Mouse (Mus musculus): Measurements from ENCODE around the gene A430033K04Rik. TPM values are rescaled to one million over a fixed set of nuclear protein-coding genes. Genes with fewer than 3 reads are reported as not detected.

The A430033K04Rik gene
- polyA plus RNA-seq, 1 experiment from 2014 or later: 8.0 TPM

DNA sequence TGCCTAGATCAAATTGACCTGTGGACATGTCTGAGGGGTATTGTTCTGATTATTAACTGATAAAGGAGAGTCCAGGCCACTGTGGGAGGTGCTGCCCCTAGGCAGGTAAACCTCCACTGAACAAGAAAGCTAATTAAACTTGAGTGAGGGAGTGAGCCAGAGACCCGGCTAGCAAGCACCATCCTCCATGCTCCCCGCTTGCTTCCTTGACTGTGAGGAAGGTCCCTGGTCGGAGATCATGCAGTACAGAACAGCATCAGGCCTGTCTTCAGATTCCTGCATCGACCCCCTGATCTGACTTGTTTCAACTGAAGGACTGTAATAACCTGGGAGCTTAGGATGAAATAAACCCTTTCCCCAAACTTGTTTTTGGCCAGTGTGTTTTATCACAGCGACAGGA, 66.6 kb downstream of the A430033K04Rik start:
- Histone ChIP-seq H3K4me3 (ENCODE audit: low read depth, low read length) (no peak overlapping the region), H3K4me1 (replicated peaks; ENCODE audit: control insufficient read depth, insufficient read depth, low read length) (no peaks in the 10 kb centered on the region), H3K27ac (ENCODE audit: low read depth, low read length) (no peak overlapping the region), H3K9me3 (ENCODE audit: control insufficient read depth, low read length) (no peaks in the 10 kb centered on the region), H3K27me3 (replicated peaks; ENCODE audit: control insufficient read depth, insufficient read depth, low read length) (no peaks in the 10 kb centered on the region), H3K4me2 (no peak overlapping the region), H3K36me3 (ENCODE audit: control insufficient read depth, insufficient read depth, low read length) (no peaks in the 10 kb centered on the region), H3K9ac (ENCODE audit: low read depth, low read length) (no peak overlapping the region)
- no peak for ATAC-seq (replicated peaks; ENCODE audit: low FRiP score)
- WGBS: 69% methylated on average over 5 of the region's 5 CpGs
- DNase-seq (ENCODE audit: low spot score): no peak

DNA sequence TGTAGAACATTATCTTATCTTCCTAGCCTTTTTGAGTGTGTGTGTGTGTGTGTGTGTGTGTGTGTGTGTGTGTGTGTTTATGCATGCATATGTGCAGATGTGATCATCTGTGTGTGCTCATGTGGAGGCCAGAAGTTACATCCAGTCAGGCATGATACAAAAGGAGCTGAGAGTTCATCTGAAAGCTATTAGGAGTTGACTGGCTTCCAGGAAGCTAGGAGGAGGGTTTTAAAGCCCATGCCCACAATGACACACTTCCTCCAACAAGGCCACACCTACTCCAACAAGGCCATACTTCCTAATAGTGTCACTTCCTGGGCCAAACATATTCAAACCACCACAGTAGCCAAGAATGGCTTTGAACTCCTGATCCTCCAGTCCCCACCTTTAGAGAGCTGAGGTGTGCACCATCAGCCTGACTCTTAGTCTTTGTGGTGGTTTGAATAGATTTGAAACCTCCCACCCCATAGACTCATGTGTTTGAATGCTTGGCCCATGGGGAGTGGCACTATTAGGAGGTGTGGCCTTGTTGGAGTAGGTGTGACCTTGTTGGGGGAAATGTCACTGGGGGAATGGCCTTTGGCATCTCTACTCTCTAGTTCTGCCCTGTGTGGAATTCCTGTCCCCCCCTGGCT, 70.4 kb downstream of the A430033K04Rik start:
- Histone ChIP-seq H3K27ac (ENCODE audit: low read depth, low read length) (no peak overlapping the region), H3K4me3 (ENCODE audit: low read depth, low read length) (no peak overlapping the region), H3K9me3 (ENCODE audit: control insufficient read depth, low read length) (no peaks in the 10 kb centered on the region), H3K4me2 (no peak overlapping the region), H3K36me3 (ENCODE audit: control insufficient read depth, insufficient read depth, low read length) (no peaks in the 10 kb centered on the region), H3K27me3 (replicated peaks; ENCODE audit: control insufficient read depth, insufficient read depth, low read length) (no peaks in the 10 kb centered on the region), H3K4me1 (replicated peaks; ENCODE audit: control insufficient read depth, insufficient read depth, low read length) (no peaks in the 10 kb centered on the region), H3K9ac (ENCODE audit: low read depth, low read length) (no peak overlapping the region)
- DNase-seq (ENCODE audit: low spot score) (no peak), ATAC-seq (replicated peaks; ENCODE audit: low FRiP score) (no peak)

DNA sequence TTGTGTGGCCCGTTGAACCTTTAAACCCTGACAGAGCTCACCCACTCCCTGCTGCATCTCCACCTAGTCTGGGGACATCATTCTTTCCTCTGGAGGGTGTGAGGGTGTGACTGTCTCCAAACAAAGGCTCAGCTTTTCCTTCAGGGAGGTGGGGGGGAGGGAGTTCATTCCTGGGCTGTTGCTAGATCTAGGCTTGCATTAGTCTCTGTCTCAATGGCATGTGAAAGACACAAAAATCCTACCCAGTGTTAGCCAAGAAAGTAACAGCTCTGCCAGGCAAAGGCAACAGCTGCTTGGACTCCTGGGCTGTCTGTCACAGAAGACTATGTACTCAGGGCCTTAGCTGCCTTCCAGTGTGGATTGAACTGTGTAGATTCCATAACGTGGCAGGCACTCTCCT, 71.4 kb downstream of the A430033K04Rik start:
- no peak overlapping the region for H3K4me3 ChIP-seq (ENCODE audit: low read depth, low read length)
- no peaks in the 10 kb centered on the region for H3K27me3 ChIP-seq (replicated peaks; ENCODE audit: control insufficient read depth, insufficient read depth, low read length)
- DNase-seq (ENCODE audit: low spot score) (no peak), ATAC-seq (replicated peaks; ENCODE audit: low FRiP score) (no peak)
- H3K4me2 ChIP-seq: no peak overlapping the region
- no peak overlapping the region for H3K27ac ChIP-seq (ENCODE audit: low read depth, low read length)
- WGBS: 64% methylated on average over 2 of the region's 2 CpGs
- H3K36me3 ChIP-seq (ENCODE audit: control insufficient read depth, insufficient read depth, low read length): no peaks in the 10 kb centered on the region
- no peaks in the 10 kb centered on the region for H3K9me3 ChIP-seq (ENCODE audit: control insufficient read depth, low read length)
- H3K9ac ChIP-seq (ENCODE audit: low read depth, low read length): no peak overlapping the region
- no peaks in the 10 kb centered on the region for H3K4me1 ChIP-seq (replicated peaks; ENCODE audit: control insufficient read depth, insufficient read depth, low read length)

DNA sequence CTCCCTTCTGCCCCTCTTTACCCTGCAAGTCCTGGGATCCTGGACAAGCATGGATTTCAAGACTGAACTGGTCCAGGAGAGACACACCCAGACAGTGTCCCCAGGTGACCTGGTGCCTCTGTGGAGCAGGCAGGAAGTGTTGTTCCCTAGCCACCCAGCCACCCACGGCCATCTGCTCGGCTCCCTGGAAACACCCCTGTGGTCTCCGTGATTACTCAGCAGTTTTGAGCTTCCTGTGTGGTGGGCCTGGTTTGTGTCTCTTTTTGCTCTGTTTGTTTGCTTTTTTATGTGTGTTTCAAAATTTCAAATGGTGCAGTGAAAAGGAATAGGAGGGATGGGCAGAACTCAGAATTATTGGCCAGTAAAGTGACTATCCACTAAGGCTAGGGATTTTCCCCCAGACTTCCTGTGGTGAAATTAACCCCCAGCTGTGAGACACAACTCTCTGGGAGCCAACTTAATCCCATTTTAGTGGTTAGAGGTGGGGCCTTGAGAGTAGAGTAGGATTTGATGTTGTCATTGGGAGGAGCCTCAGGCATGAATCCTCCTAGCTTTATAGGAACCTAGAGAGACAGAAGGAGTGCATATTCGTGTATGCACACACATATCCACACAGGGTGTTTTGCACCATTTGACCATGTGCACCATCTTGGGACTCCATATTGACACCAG, 72.0 kb downstream of the A430033K04Rik start:
- Histone ChIP-seq H3K27me3 (replicated peaks; ENCODE audit: control insufficient read depth, insufficient read depth, low read length) (no peaks in the 10 kb centered on the region), H3K4me3 (ENCODE audit: low read depth, low read length) (no peak overlapping the region), H3K9me3 (ENCODE audit: control insufficient read depth, low read length) (no peaks in the 10 kb centered on the region), H3K9ac (ENCODE audit: low read depth, low read length) (no peak overlapping the region), H3K4me2 (no peak overlapping the region), H3K36me3 (ENCODE audit: control insufficient read depth, insufficient read depth, low read length) (no peaks in the 10 kb centered on the region), H3K4me1 (replicated peaks; ENCODE audit: control insufficient read depth, insufficient read depth, low read length) (no peaks in the 10 kb centered on the region), H3K27ac (ENCODE audit: low read depth, low read length) (no peak overlapping the region)
- ATAC-seq (replicated peaks; ENCODE audit: low FRiP score) (no peak), DNase-seq (ENCODE audit: low spot score) (no peak)
- 33% methylated on average over 4 of the region's 4 CpGs for WGBS

DNA sequence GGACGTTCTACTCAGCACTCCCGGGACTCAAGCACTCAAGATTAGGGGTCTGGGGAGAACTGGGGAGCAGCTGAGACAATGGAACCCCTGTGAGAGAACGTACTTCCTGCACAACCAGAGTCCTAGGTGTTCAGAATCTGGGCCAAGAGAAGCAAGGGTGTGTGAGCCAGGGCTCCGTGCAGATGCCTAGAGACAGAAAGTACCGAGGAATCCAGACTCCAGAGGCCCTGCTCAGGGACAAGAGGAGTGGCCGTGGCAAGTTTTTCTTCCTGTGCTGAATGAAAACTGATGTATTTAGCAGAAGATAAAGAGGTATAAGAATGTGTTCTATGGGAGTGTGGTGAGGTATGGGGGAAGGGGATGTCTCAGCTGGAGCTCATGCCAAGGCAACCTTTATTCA, 74.8 kb downstream of the A430033K04Rik start:
- Histone ChIP-seq H3K9ac (ENCODE audit: low read depth, low read length) (no peak overlapping the region), H3K4me2 (no peak overlapping the region), H3K4me1 (replicated peaks; ENCODE audit: control insufficient read depth, insufficient read depth, low read length) (no peaks in the 10 kb centered on the region), H3K36me3 (ENCODE audit: control insufficient read depth, insufficient read depth, low read length) (no peaks in the 10 kb centered on the region), H3K4me3 (ENCODE audit: low read depth, low read length) (no peak overlapping the region), H3K27ac (ENCODE audit: low read depth, low read length) (no peak overlapping the region), H3K27me3 (replicated peaks; ENCODE audit: control insufficient read depth, insufficient read depth, low read length) (no peaks in the 10 kb centered on the region), H3K9me3 (ENCODE audit: control insufficient read depth, low read length) (no peaks in the 10 kb centered on the region)
- WGBS: 69% methylated on average over 6 of the region's 6 CpGs
- DNase-seq (ENCODE audit: low spot score) (no peak), ATAC-seq (replicated peaks; ENCODE audit: low FRiP score) (no peak)

Small RNA genes lying within 50 kb of the gene (microRNA-seq; reads per million reads assigned to microRNA genes)
- not detected for gene Gm24082 (ENCODE audit: borderline number of aligned reads)

Other genes starting within 250 kb of the A430033K04Rik start
- 16.1 TPM in 2 replicates for gene Zfp157, start 181.4 kb upstream of the A430033K04Rik start, polyA plus RNA-seq (2014; fragmentation: Nextera tagmentation; extraction: Ambion mirVana)
- gene 1700123K08Rik, start 58.1 kb upstream of the A430033K04Rik start, polyA plus RNA-seq (2014; fragmentation: Nextera tagmentation; extraction: Ambion mirVana): not detected in 2 replicates
- gene Zfp68, start 3.1 kb upstream of the A430033K04Rik start, polyA plus RNA-seq (2014; fragmentation: Nextera tagmentation; extraction: Ambion mirVana): 34.5 and 39.1 TPM in 2 replicates
- gene Fam20c, start 131.7 kb downstream of the A430033K04Rik start, polyA plus RNA-seq (2014; fragmentation: Nextera tagmentation; extraction: Ambion mirVana): 10.3 and 11.1 TPM in 2 replicates
- gene Gm5294, start 197.2 kb downstream of the A430033K04Rik start, polyA plus RNA-seq (2014; fragmentation: Nextera tagmentation; extraction: Ambion mirVana): not detected in 2 replicates

Measured in liver, embryonic 11.5 days (tissue).